Mouse (Mus musculus) A20 (cell line): ENCODE measurements around the gene Samd4b.

Experiments used
- DNase-seq: peaks from one replicate; pipeline ENCODE4 v3.0.0-alpha.2; 2011; ENCODE audit warnings: low read depth, low spot score

The Samd4b gene

DNA sequence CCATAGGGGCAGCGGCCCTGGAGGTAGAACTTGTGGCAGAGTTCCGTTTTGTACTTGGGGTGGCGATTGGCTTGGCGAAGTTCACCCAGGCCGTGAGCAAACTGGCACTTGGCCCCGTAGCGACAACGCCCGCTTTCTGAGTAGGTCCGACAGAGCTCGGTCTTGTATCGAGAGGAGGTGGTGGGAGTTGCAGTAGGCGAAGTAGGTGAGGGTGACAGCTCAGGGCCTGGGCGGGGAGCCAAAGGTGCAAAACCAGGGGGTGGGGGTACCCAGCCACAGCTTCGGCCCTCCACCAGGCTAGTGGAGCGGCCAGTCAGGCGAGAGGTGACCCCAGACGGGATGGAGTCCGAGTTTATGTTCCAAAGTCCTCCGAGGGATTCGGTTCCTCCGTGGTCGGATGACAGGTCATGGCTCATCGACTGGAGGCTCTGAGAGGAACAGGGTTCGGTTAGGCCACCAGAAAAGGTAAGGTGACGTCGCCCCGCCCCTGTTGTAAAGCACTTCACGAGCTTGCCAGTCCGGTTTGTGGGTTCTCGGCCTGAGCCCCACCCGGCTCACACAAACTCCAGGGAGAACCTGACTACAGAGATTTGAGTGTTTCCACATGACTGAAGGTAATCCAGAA, 219.8 kb downstream of the Samd4b start:
- DNase-seq = peak; percentile 87

GRCm38 (mm10) chr7:28377190-28378065, 220.5 kb downstream of the Samd4b start:
- peak; percentile 59 for DNase-seq

DNA sequence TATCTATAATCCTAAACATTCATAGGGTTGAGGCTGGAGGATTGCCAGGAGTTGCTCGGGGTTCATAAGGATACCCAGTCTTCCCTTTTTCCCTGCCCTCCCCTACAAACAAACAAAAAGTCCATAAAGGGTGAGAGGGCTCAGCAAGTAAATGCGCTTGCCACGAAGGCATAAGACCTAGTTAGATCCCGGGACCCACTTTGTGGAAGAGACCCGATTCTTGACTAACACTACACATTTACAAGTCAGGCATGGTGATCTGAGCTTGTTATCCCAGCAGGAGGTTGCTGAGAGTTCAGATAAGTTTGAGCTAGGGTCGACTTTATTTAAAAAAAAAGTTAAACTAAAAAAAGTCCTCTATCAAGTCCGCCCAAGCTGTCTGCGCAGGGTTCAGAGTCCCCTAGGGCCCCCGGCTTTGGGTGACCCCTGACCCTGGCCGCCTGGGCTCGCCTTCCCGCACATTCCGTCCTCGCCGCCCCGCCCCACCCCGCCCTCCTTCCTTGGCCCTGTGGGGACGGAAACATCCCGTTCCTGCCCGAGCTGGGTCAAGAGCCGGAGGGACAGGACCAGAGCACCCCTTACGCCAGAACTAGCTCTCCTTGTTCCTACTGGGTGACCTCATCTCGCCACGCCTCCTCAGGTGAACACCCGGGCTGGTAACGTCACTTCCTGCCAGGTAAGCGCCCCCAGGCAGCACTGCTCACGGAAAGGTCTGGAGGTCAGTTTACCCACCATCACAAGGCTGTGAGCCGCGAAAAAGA, 221.8 kb downstream of the Samd4b start:
- DNase-seq = peak; percentile 90

DNA sequence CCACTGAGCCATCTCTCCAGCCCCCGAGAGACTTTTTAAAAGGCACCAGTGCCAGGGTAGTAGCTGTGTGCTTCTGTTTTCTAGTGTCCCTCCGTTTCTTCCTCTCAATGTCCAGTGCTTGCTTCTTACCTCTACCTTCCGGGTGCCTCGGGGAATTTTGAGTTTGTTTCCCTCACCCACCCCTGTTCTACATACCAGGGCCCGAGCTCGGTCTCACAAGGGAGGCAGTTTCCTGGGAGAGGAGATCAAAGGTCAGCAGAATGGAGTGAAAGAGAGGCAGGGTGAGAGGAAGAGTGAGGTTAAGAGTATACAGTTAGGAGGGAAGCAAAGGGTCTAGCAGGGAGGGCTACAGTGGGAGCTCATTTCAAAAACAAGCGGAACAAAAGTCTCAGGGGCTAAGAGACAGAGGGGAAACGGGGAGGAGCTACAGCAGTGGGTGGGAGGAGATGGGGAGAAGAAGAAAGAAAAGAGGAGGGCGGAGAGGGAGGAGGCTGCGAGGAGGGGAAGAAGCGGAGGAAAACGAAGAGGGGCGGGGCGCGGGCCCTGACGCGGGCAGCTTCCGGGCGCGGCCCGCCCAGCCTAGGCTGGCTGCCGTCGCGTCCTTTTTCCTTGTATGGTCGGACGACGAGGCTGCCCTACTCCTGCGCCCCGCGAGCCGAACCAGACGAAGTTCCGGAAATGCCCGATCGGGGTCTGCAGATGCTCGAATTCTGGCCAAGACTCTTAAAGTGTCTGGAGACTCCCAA, 222.6 kb downstream of the Samd4b start:
- DNase-seq = peak; percentile 97

DNA sequence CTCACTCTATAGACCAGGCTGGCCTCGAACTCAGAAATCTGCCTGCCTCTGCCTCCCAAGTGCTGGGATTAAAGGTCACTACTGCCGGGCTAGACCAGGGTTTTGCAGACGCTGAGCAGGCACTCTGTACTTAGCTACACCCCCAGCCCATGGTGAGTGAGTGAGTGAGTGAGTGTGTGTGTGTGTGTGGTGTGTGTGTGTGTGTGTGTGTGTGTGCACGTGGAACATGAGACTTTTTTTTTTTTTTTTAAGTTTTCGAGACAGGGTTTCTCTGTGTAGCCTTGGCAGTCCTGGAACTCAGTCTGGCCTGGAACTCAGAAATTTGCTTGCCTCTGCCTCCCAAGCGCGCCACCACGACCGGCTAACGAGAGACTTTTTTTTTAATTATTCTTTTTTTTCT, 223.3 kb downstream of the Samd4b start:
- no peak for DNase-seq

DNA sequence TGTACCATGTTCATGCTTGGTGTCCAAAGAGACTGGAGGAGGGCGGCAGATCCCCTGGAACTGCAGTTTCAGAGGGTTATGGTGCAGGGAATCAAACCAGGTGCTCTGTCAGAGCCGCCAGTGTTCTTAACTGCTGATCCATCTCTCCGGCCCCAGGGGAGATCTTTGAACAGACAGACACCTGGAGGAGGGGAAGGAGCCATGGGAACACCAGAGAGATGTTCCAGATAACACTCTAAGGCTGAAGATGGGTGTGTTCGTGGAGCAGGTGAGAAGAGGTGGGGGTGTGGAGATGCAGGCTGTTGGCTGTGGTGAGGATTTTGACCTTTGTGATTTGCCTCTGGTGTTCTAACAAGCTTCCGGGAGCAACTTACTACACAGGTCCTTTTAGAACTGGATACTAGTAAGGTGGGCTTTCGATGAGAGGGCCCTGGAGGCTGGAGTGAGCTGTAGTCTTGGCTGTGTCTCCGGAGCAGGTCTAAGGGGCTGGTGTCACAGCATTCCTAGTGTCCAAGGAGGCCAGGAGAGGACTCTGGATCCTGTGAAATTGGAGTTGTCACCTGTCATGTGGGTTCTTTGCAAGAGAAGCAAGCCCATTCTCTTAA, 224.0 kb downstream of the Samd4b start:
- DNase-seq = no peak

GRCm38 (mm10) chr7:28373131-28373581, 224.8 kb downstream of the Samd4b start:
- DNase-seq = peak; percentile 87

GRCm38 (mm10) chr7:28372251-28373108, 225.5 kb downstream of the Samd4b start, which contains the start of gene Plekhg2:
Plekhg2 (minus strand) TSS chr7:28372599.
- peak; percentile 99 for DNase-seq

DNA sequence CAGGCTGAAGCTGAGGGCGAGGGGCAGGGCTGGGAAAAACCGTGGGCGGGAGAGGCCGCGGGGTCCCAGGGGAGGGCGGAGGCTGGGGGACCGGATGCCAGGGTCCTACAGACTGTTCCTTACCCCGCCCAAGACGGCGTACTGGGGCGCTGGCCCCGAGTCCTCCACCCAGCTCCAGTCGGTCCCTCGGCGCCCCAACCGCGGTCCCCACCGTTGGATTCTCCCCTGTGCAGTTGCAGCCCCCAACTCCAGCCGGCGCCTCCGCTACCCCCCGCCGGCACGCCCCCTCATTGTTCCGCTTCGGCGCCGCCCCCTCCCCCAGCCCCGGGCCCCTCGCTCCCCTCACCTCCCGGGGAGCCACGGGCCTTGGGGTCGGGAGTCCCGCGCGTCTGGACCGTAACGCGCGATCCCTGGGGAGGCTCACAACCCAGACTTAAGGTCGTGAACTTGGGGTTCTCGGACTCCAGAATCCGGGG, 226.4 kb downstream of the Samd4b start:
- peak; percentile 60 for DNase-seq

DNA sequence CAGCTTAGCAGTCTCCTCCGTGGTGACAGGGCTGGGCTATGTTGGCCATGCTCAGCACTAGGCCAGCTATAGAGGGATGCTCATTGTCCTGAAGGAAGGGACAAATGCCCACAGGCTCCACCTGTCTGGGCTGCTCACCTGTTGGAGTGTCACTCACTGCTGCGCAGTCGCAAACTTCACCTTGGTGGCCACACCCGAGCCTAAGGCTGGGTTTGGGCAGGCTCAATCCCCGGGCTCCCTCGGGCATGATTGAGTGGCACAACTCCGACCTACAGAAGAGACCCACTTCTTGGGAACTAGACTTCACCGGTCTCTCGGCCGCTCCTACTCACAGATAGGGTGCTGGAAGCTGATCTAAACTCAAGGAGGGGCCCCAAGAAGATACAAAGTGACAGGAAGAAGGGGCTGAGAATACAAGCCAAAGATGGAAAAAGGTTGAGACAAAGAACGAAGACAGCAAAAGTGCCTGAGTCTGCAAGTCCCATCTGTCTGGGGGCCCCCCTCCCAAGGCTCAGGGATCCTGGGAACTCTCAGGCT, 226.9 kb downstream of the Samd4b start:
- no peak for DNase-seq

GRCm38 (mm10) chr7:28370051-28370450, 227.9 kb downstream of the Samd4b start:
- no peak for DNase-seq

DNA sequence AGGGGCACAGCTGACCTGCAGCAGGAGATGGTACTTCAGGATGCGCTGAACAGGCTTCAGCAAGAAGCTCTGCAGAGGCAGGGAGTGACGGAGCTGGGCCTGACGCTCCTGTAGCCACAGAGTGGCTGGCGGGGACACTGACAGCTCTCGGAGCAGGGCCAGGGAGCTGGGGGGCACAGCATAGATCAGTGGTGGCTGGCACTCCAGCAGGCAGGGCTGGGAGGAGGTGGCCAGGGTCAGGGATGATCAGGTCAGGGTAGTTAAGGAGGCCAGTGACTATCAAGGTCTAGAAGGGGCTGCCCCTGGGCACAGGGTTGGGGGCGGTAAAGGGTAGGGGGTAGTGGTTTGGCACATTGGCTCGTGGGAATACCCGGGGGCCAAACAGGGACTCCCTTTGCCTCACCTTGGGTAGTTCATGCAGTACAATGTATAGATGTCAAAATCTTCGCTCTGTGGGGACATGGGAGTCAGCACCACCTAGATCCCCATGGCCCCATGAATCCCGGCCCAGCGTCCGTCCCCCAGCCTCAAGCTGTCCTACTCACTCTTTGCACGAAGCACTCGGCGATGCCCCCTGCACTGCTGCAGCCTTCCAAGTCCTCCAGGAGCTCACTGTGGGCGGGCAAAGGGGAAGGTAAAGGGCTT, 229.5 kb downstream of the Samd4b start:
- DNase-seq = no peak

DNA sequence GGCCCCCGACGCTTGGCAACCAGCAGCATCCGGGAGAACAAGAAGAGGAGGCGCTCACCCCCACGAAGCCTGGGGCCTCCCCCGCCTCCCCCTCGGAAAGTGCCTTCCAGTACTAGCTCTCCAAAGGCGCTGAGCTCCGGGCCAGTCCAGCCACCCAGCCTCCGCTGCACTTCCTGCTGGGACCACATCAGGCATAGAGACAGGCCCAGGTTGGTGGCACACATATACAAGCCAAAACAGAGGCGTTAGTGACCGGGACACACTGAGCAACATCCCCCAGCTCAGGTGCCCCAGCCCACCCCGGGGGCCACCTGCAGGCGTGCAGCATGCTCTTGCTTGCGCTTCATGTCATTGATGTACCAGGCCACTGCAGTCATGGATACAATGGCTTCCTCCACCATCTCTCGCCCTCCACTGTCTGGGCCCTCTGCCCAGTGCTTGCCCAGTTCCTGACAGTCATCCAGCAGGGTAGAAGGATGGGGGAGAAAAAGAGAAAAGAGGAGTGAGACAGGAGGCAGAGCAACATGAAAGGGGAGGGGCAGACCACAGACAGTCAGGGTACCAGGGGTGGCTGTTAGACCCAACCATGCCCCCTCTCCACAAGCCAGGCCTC, 230.2 kb downstream of the Samd4b start:
- DNase-seq = no peak

GRCm38 (mm10) chr7:28362441-28363060, 235.4 kb downstream of the Samd4b start:
- DNase-seq = no peak

DNA sequence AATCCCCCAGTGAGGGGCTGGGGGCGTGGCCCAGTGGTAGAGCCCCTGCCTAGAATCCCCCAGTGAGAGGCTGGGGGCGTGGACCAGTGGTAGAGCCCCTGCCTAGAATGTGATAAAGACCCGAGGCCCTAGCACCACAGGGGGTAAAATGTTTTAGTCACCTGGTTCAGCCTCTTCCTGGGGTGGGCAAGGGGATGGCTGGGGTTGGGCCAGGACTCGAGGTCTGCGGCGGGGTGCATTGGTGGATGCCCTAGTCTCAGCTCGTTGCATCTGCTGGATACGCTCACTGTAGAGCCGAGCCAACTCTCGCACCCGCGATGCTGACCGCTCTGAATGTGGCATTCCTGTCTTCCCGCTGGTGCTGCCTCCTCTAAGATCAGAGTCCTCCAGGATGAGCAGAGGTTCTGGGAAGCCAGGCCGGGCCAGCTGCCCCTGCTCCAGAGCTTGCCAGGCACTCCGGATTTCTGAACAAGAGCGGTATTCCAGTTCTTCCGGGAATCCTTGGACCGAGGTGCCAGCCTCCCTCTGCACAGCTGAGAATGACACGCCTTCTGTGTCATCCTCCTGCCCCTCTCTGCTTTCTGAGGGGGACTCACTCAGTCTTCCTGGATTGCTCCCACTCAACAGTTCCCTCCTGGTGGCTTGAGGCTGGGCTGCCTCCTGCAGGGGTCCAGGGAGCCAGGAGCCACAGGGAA, 236.2 kb downstream of the Samd4b start:
- no peak for DNase-seq

- no peak for DNase-seq
Observed at GRCm38 (mm10) chr7:28360291-28360690, 237.7 kb downstream of the Samd4b start.

GRCm38 (mm10) chr7:28359854-28360253, 238.1 kb downstream of the Samd4b start:
- DNase-seq = no peak

DNA sequence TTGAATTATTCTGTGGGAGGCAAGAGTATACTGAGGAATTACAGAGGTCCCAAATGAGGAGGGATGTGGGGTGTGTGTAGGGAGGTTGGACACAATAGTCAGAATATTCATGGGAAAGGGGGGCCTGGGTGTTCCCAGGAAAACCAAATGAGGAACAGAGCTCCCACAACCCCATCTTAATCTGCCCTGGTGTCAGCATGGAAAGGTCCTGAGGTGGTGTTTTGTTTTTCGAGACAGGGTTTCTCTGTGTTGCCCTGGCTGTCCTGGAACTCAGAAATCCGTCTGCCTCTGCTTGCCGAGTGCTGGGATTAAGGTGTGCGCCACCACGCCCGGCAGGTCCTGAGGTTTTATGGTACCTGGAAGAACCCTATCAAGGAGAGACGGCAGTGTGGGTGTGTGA, 239.5 kb downstream of the Samd4b start:
- no peak for DNase-seq
